Mouse (Mus musculus) ES-CJ7 (cell line): ENCODE measurements at regions not wholly inside any gene's neighbourhood (a gene's known extent, or its start where the extent isn't known, plus 50 kb on each side); places are given as distances from the start of the nearest gene placed in this dataset.

Experiments used
- DNase-seq: peaks from one replicate; pipeline ENCODE4 v3.0.0; 2011; ENCODE audit warnings: low read depth, low spot score

DNA sequence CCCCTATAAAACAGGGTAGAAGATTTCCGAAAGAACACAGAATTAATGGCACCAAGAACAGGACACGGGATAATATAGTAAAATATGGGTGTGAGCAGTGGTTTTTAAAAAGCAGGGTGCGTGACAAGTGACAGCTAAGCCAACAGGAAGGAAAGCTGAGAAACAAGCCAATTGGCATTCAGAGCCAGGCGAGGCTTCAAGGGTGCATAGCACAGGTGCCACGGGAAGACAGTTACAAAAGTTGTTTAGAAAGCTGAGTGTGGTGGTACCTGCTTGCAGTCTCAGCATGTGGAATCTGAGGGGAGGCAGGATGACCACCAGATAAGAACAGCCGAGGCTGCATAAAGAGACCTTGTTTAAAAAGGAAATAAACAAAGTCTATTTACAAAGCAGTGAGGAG, 270.7 kb downstream of the Gm19410 start:
- DNase-seq, result no peak

DNA sequence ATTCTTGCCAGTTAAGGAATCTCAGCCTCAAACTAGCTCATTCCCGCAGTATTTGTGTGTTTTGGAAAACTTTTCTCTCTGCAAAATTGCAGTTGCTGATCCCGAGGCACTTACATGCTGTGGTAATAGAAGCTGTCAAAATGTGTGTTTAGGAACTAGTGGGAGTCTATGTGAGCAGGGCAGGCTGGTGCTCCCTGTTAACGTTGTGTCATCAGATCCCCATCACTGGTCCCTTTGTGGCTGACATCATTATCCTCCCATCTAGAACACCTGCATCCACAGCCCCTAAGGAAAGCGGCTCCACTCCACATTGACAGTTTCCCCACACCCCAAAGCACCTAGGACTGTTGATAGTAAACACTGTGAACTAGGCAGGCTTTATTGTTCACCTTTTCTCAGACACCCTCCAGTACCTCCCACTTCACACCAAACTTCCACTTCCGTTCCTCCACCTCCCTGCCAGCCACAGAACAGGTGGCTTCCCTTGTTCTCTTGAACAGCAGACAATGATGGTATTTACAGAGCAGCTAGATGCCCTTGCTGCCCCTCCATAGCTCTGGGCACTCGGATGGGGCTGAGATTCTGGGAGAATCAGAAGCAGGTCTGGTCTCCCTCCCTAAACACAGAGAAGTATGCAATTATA, 275.8 kb downstream of the Gm19410 start:
- DNase-seq, result no peak

DNA sequence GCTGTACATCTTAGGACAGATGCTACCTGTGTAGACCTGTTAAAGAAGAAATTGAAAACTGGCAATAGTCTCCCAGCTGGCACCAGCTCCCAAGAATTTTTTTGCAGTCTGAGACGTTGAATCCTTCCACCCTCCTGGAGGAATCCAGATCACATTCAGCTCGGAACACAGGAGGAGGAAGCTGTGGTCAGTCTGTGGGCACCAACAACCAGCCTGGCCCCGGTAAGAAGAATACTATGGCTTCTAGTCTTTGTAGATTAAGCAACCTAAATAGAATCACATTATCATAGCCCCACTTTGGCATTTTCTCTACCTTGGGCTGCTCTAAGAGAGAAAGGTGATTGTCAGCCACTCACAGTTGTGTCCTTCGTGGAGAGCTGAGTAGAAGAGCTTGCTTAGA, 277.0 kb downstream of the Gm19410 start:
- no peak for DNase-seq
